Mouse (Mus musculus): ENCODE results near the gene Stk25. TPM values are rescaled to one million over a fixed set of nuclear protein-coding genes. Genes with fewer than 3 reads are reported as not detected.

Stk25 gene
- polyA plus RNA-seq, 1 experiment: 115 TPM

DNA sequence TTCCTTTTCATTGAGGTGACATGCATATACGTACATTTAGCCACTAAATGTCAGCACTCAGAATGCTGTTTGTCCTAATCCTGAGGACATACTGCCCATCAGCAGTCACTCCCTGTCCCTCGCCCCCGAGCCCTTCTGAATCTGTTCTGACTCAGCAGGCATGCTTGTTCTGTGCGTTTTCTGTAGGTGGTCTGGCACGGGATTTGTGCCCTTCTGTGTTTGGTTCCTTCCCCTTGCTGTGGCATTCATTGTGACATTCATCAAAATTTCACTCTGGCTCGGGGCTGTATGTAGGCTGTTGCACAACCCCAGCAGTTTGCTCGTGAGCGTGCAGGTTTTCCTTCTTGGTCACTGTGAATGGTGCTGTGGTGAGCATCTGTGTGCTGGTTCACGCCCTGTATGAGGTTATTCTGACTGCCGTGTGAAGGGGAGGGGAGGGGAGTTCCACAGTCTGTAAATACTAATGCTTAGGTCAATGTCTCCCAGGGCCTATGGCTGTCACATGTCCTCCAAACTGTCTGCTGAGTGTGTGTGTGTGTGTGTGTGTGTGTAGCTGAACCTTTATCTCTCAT lies 33.4 kb upstream of the Stk25 start:
- peaks cover 6% of the 10 kb centered on the region; the same call in 1 of the 2 replicates for H3K4me1 ChIP-seq (ENCODE audit: control insufficient read depth, insufficient read depth, low read length)
- no peak overlapping the region for H3K4me3 ChIP-seq (ENCODE audit: insufficient read depth, low read length)
- TF ChIP-seq CTCF (IDR thresholded peaks at IDR 0.05; ENCODE audit: borderline replicate concordance, insufficient read depth, low read length): no peak
- TF ChIP-seq POLR2A (IDR thresholded peaks at IDR 0.05; ENCODE audit: low read depth, low read length): no peak
- no peak overlapping the region for H3K27ac ChIP-seq (ENCODE audit: insufficient read depth, low read length)

DNA sequence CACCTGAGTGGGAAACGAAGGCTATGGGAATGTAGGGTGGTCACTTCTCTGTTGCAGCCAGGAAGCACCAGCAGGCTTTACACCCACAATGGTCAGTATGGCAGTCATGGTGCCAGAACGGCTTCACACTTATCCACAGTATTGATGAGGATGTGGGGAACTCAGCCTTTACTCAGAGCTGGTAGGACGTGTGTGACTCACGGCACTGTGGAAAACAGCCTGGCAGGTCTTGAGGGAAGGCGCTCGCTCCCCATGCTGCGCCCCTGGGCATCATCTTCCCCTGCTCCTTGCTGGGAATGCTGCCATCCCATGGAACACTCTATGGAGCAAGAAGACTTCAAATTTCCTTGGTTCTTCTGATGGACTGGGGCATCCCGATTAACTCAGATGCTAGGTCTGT lies 32.6 kb upstream of the Stk25 start:
- TF ChIP-seq POLR2A (IDR thresholded peaks at IDR 0.05; ENCODE audit: low read depth, low read length) (no peak), CTCF (IDR thresholded peaks at IDR 0.05; ENCODE audit: borderline replicate concordance, insufficient read depth, low read length) (no peak)
- Histone ChIP-seq H3K4me1 (ENCODE audit: control insufficient read depth, insufficient read depth, low read length) (peaks cover 6% of the 10 kb centered on the region; the same call in 1 of the 2 replicates), H3K27ac (ENCODE audit: insufficient read depth, low read length) (no peak overlapping the region), H3K4me3 (ENCODE audit: insufficient read depth, low read length) (no peak overlapping the region)

DNA sequence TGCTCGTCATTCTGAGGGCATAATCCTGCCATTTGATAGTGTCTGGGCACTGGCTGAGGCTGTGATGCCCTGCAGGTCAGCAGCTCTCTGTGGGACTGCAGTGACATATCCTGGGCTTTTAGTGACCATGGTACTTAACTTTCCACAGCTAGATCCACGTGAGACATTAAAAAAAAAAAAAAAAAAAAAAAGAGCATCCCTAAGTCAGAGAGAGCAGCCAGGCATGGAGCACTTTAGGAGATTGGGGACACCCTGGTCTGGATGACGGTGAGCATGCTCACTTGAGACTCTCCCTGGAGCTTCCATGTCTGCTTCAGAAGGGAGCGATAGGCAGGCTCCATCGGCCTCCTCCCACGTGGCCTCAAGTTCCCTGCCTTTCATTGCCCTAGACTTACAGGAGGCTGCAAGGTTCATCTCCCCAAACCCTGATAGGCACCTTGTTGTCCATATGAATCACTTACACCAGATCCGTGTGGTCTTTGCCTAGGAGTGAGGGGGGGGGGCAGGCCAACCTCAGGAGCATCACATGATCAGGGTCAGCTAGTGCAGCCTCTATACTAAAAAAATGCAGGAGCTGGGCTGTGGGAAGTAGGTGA lies 31.5 kb upstream of the Stk25 start:
- H3K27ac ChIP-seq (ENCODE audit: insufficient read depth, low read length): no peak overlapping the region
- H3K4me1 ChIP-seq (ENCODE audit: control insufficient read depth, insufficient read depth, low read length): peaks cover 6% of the 10 kb centered on the region; the same call in 1 of the 2 replicates
- H3K4me3 ChIP-seq (ENCODE audit: insufficient read depth, low read length): no peak overlapping the region
- TF ChIP-seq CTCF (IDR thresholded peaks at IDR 0.05; ENCODE audit: borderline replicate concordance, insufficient read depth, low read length) (no peak), POLR2A (IDR thresholded peaks at IDR 0.05; ENCODE audit: low read depth, low read length) (no peak)

DNA sequence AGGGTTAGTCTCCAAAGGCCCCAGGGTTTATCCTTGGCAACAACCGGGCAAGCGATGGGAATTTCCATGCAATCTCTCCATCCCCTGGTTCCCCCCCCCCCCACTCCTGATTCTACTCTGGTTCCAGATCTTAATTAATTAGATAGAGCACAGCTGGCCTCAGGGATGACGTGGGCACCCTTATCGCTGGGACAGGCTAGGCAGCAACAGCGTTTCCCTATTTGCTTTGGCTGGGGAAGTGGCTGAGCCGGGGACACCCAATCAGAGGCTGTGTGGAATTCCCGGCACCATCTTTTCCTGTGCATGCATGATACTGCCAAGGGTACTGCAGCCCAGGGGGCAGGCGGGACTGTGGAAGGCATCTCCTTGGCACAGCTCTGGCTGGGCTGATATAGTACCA lies 29.7 kb upstream of the Stk25 start:
- peaks cover 6% of the 10 kb centered on the region; the same call in 1 of the 2 replicates for H3K4me1 ChIP-seq (ENCODE audit: control insufficient read depth, insufficient read depth, low read length)
- no peak for TF ChIP-seq CTCF (IDR thresholded peaks at IDR 0.05; ENCODE audit: borderline replicate concordance, insufficient read depth, low read length)
- TF ChIP-seq POLR2A (IDR thresholded peaks at IDR 0.05; ENCODE audit: low read depth, low read length): no peak
- no peak overlapping the region for H3K4me3 ChIP-seq (ENCODE audit: insufficient read depth, low read length)
- no peak overlapping the region for H3K27ac ChIP-seq (ENCODE audit: insufficient read depth, low read length)

DNA sequence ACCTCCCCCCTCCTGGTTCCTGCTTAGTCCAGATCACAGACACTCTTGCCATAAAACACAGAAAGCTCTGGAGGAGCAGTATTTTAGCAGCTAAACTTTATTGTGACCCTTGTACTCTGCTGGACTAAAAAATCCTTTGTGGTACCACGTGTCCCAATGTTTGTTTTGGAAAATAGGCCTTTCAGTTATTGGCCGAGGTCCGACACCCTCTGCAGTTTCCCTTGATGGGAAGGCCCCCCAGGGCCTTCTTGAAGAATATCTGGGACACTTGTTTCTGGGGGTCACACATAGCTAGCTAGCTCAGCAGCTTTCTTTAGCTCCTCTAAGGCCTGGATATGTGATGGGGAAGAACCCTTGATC lies 28.5 kb upstream of the Stk25 start:
- H3K27ac ChIP-seq (ENCODE audit: insufficient read depth, low read length): no peak overlapping the region

DNA sequence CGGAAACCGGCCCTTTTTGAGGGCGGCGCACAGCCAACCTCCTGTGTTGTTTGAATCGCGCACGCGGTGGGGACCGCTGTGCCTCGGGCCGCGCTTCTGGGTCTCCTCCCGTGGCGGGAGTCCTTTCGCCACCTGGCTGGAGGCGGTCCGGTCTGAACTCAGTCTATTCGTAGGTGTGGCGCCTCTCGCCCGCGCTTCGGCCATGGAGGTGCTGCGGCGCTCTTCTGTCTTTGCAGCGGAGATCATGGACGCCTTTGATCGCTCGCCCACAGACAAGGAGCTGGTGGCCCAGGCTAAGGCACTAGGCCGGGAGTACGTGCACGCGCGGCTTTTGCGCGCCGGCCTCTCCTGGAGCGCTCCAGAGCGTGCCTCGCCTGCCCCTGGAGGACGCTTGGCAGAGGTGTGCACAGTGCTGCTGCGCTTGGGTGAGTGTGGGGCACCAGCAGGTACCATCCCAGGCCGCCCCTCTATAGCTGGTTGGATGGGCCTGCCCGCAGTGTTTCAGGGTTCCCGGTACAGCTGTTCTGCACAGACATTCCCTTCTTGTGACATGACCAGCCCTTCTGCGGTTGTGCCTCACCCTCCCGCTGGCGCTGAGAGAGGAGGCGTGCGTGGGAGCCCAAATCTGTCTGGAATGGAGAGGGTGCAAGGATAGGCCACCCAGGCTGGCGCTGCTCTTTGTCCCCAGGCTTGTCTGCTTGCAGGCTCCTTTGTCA lies 27.9 kb upstream of the Stk25 start:
- peak; percentile 57; the same call in 1 of the 2 replicates for TF ChIP-seq CTCF (IDR thresholded peaks at IDR 0.05; ENCODE audit: borderline replicate concordance, insufficient read depth, low read length)
- TF ChIP-seq POLR2A (IDR thresholded peaks at IDR 0.05; ENCODE audit: low read depth, low read length): 0 out of 2 replicates have a peak, but pooled peaks have one; percentile 30
- H3K27ac ChIP-seq (ENCODE audit: insufficient read depth, low read length): peak overlapping the region; percentile 32; the same call in 1 of the 2 replicates

More for the DNA sequence above, 28.5 kb upstream of the Stk25 start:
- Histone ChIP-seq H3K4me3 (ENCODE audit: insufficient read depth, low read length) (peak overlapping the region; percentile 76), H3K4me1 (ENCODE audit: control insufficient read depth, insufficient read depth, low read length) (peaks cover 6% of the 10 kb centered on the region; the same call in 1 of the 2 replicates)
- TF ChIP-seq POLR2A (IDR thresholded peaks at IDR 0.05; ENCODE audit: low read depth, low read length): no peak
- no peak for TF ChIP-seq CTCF (IDR thresholded peaks at IDR 0.05; ENCODE audit: borderline replicate concordance, insufficient read depth, low read length)

DNA sequence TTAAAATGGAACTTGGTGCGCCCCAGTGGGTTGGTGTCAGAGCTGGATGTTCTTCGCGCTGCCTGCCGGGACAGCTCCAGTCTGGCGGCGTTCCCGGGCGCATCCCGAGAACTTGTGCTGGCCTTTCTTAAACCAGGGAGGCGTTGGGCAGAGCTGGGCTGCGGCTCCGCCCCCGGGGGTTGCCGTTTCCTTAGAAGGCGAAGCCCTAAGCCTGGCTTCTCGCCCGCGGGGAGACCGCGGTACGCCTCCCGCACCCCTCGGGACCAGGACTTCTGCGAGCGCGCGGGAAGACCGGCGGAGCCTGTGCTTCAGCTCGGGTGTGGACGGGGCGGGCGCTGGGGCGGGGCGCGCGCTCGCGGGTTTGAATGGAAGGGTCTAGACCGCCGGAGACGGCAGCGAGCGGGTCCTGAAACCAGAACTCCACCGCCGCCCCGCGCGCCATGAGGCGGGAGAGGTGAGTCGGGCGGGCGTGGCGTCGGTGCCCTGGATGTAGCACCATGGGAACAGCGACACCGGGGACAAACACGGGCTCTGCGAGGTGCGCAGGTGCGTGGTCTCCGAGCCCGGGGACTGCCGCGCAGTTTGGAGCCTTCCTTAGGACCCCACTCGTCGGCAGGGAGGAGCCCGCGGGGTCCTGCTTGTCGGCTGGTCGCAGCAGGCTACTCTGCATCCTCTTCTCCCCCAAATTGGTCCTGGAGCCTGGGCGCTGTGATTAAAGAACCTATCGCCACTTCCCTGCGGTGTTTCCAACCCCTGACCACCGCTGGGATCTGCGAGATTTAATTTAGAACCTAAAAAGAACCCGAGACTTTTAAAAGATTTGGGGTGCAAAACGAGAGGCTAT lies 27.2 kb upstream of the Stk25 start, which contains the start of gene Bok:
Gene Bok (plus strand): TSS at position 260 of the 844 bp plus-strand sequence.
- H3K4me1 ChIP-seq (ENCODE audit: control insufficient read depth, insufficient read depth, low read length): peaks cover 6% of the 10 kb centered on the region; the same call in 1 of the 2 replicates
- peak within 1 kb of the TSS; percentile 32; the same call in 1 of the 2 replicates for H3K27ac ChIP-seq (ENCODE audit: insufficient read depth, low read length)
- H3K4me3 ChIP-seq (ENCODE audit: insufficient read depth, low read length): peak within 1 kb of the TSS; percentile 76
- no peak for TF ChIP-seq CTCF (IDR thresholded peaks at IDR 0.05; ENCODE audit: borderline replicate concordance, insufficient read depth, low read length)
- peak; percentile 54 for TF ChIP-seq POLR2A (IDR thresholded peaks at IDR 0.05; ENCODE audit: low read depth, low read length)

More for the DNA sequence above, 27.9 kb upstream of the Stk25 start:
- Histone ChIP-seq H3K4me3 (ENCODE audit: insufficient read depth, low read length) (peak overlapping the region; percentile 76), H3K4me1 (ENCODE audit: control insufficient read depth, insufficient read depth, low read length) (peaks cover 6% of the 10 kb centered on the region; the same call in 1 of the 2 replicates)

DNA sequence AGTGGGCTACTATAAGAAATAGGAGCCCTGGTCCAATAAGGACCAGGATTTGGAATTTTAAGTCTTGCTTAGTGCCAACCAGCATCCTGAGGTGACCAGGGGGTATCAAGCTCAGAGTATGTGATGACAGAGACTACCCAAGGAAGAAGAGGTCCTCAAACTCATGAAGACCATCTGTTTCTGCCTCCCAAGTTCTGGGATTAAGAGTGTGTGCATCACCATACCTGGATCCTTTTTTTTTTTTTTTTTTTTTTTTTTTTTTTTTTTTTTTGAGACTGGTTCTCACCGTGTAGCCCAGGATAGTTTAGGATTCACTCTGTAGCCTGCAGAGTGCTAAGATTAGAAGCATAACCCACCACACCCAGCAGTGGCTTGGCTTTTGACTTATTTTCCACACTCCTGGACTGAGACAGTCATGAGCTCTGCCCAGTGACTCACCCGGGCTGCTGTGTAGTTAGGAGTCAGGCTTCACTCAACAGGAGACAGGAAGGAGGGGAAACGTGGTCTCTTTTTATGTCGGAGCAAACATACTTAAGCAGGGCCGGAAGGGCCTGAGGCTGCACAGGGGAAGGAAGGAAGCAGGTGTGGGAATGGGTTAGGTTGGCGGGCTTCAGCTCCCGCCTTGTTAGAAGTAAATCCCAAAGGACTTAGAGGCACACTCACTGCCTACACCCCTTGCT lies 21.6 kb upstream of the Stk25 start:
- H3K4me1 ChIP-seq (ENCODE audit: control insufficient read depth, insufficient read depth, low read length): peaks cover 5% of the 10 kb centered on the region
- TF ChIP-seq CTCF (IDR thresholded peaks at IDR 0.05; ENCODE audit: borderline replicate concordance, insufficient read depth, low read length): no peak
- TF ChIP-seq POLR2A (IDR thresholded peaks at IDR 0.05; ENCODE audit: low read depth, low read length): no peak
- no peak overlapping the region for H3K4me3 ChIP-seq (ENCODE audit: insufficient read depth, low read length)
- peak overlapping the region; percentile 22; the same call in 1 of the 2 replicates for H3K27ac ChIP-seq (ENCODE audit: insufficient read depth, low read length)
